Mouse (Mus musculus) kidney, embryonic 15.5 days (tissue): ENCODE measurements around the gene Tdgf1. TPM values are rescaled to one million over a fixed set of nuclear protein-coding genes. Genes with fewer than 3 reads are reported as not detected.
A peak's percentile ranks its signal among the peaks of the same experiment; 100 is the strongest.

Experiments
- ATAC-seq: fragments of 200-750 bp; cut with Nextera tagmentation; replicated peaks from 2 replicates; pipeline ENCODE4 v1.8.0; 2017; ENCODE audit warnings: moderate TSS enrichment; ENCODE audit not compliant: low FRiP score
- H3K27ac ChIP-seq: fragments of 300-500 bp; sonication (generic); 2 replicates; pipeline ENCODE4 v1.5.1; 2015; ENCODE audit warnings: mild to moderate bottlenecking, inconsistent platforms
- H3K27me3 ChIP-seq: fragments of 300-500 bp; sonication (generic); 2 replicates; pipeline ENCODE4 v1.6.1; 2015; ENCODE audit warnings: inconsistent platforms
- H3K36me3 ChIP-seq: fragments of 300-500 bp; sonication (generic); 2 replicates; pipeline ENCODE4 v1.6.1; 2015; ENCODE audit warnings: inconsistent platforms
- H3K4me1 ChIP-seq: fragments of 300-500 bp; sonication (generic); 2 replicates; pipeline ENCODE4 v1.6.1; 2015; ENCODE audit warnings: inconsistent platforms
- H3K4me2 ChIP-seq: fragments of 300-500 bp; sonication (generic); 2 replicates; pipeline ENCODE4 v1.6.1; 2015; ENCODE audit warnings: moderate library complexity, mild to moderate bottlenecking, inconsistent platforms
- H3K4me3 ChIP-seq: fragments of 300-500 bp; sonication (generic); replicated peaks from 2 replicates; pipeline ENCODE4 v1.5.1; 2015; ENCODE audit warnings: mild to moderate bottlenecking, inconsistent platforms
- H3K9ac ChIP-seq: fragments of 300-500 bp; sonication (generic); 2 replicates; pipeline ENCODE4 v1.6.1; 2015; ENCODE audit warnings: mild to moderate bottlenecking, inconsistent platforms
- H3K9me3 ChIP-seq: fragments of 300-500 bp; sonication (generic); replicated peaks from 2 replicates; pipeline ENCODE4 v1.6.1; 2016; ENCODE audit warnings: inconsistent platforms
- WGBS: fragments of 180-500 bp; shearing (Covaris S2); methylation state at CpG from one replicate; pipeline ENCODE4 v1.1.7; 2015; ENCODE audit warnings: mixed read lengths; 5-methylcytosine and 5-hydroxymethylcytosine counted together
- polyA plus RNA-seq: library from polyadenylated mRNA; unstranded; fragments of >200 nt; fragmentation: Nextera tagmentation; extraction: Ambion mirVana; gene quantifications from 2 replicates; pipeline ENCODE4 v1.2.1, GENCODE M21; 2015

The Tdgf1 gene
- polyA plus RNA-seq, 1 experiment from 2014 or later = not detected

- Histone ChIP-seq H3K9me3 (no peaks in the 10 kb centered on the region), H3K9ac (no peak overlapping the region), H3K4me2 (no peak overlapping the region), H3K27me3 (no peaks in the 10 kb centered on the region), H3K36me3 (no peaks in the 10 kb centered on the region), H3K4me1 (no peaks in the 10 kb centered on the region), H3K4me3 (no peak overlapping the region), H3K27ac (no peak overlapping the region)
- 68% methylated on average over 2 of the region's 2 CpGs for WGBS
- no peak for ATAC-seq
Observed at GRCm38 (mm10) chr9:110965910-110966231, 19.9 kb upstream of the Tdgf1 start.

GRCm38 (mm10) chr9:110965062-110965909 is 19.3 kb upstream of the Tdgf1 start:
- no peaks in the 10 kb centered on the region for H3K36me3 ChIP-seq
- no peaks in the 10 kb centered on the region for H3K27me3 ChIP-seq
- H3K4me3 ChIP-seq = no peak overlapping the region
- H3K9ac ChIP-seq = no peak overlapping the region
- no peaks in the 10 kb centered on the region for H3K4me1 ChIP-seq
- 88% methylated on average over 22 of the region's 22 CpGs for WGBS
- ATAC-seq = no peak
- H3K9me3 ChIP-seq = no peaks in the 10 kb centered on the region
- no peak overlapping the region for H3K4me2 ChIP-seq
- H3K27ac ChIP-seq = no peak overlapping the region

GRCm38 (mm10) chr9:110963566-110964115 is 17.7 kb upstream of the Tdgf1 start:
- WGBS = 90% methylated on average over 8 of the region's 8 CpGs
- Histone ChIP-seq H3K4me3 (no peak overlapping the region), H3K4me2 (no peak overlapping the region), H3K9me3 (no peaks in the 10 kb centered on the region), H3K27ac (no peak overlapping the region), H3K36me3 (no peaks in the 10 kb centered on the region), H3K9ac (no peak overlapping the region), H3K27me3 (no peaks in the 10 kb centered on the region), H3K4me1 (no peaks in the 10 kb centered on the region)
- no peak for ATAC-seq

- H3K4me2 ChIP-seq = no peak overlapping the region
- WGBS = 97% methylated on average over 8 of the region's 8 CpGs
Observed at GRCm38 (mm10) chr9:110961386-110961785, 15.4 kb upstream of the Tdgf1 start.

GRCm38 (mm10) chr9:110960230-110961149 is 14.5 kb upstream of the Tdgf1 start:
- Histone ChIP-seq H3K9me3 (no peaks in the 10 kb centered on the region), H3K27me3 (peaks cover 13% of the 10 kb centered on the region), H3K9ac (no peak overlapping the region), H3K4me1 (no peaks in the 10 kb centered on the region), H3K36me3 (no peaks in the 10 kb centered on the region), H3K4me2 (no peak overlapping the region), H3K27ac (no peak overlapping the region), H3K4me3 (no peak overlapping the region)
- WGBS = 83% methylated on average over 13 of the region's 13 CpGs
- ATAC-seq = no peak

More at GRCm38 (mm10) chr9:110961386-110961785, 15.4 kb upstream of the Tdgf1 start:
- Histone ChIP-seq H3K4me1 (no peaks in the 10 kb centered on the region), H3K27me3 (peaks cover 4% of the 10 kb centered on the region; the same call in 1 of the 2 replicates), H3K36me3 (no peaks in the 10 kb centered on the region), H3K27ac (no peak overlapping the region), H3K4me3 (no peak overlapping the region), H3K9me3 (no peaks in the 10 kb centered on the region), H3K9ac (no peak overlapping the region)
- ATAC-seq = no peak

- Histone ChIP-seq H3K36me3 (no peaks in the 10 kb centered on the region), H3K4me1 (no peaks in the 10 kb centered on the region), H3K27me3 (peaks cover 21% of the 10 kb centered on the region), H3K27ac (no peak overlapping the region), H3K9me3 (no peaks in the 10 kb centered on the region), H3K4me3 (no peak overlapping the region), H3K9ac (no peak overlapping the region), H3K4me2 (no peak overlapping the region)
- no peak for ATAC-seq
- WGBS = 79% methylated on average over 5 of the region's 5 CpGs
Observed at GRCm38 (mm10) chr9:110959669-110960068, 13.7 kb upstream of the Tdgf1 start.

GRCm38 (mm10) chr9:110955962-110956361 is 10.0 kb upstream of the Tdgf1 start:
- Histone ChIP-seq H3K4me1 (peaks cover 4% of the 10 kb centered on the region; the same call in 1 of the 2 replicates), H3K36me3 (no peaks in the 10 kb centered on the region), H3K27me3 (peaks cover 53% of the 10 kb centered on the region), H3K4me2 (no peak overlapping the region), H3K27ac (no peak overlapping the region), H3K4me3 (no peak overlapping the region), H3K9me3 (no peaks in the 10 kb centered on the region), H3K9ac (no peak overlapping the region)
- 85% methylated on average over 6 of the region's 6 CpGs for WGBS
- ATAC-seq = no peak

GRCm38 (mm10) chr9:110954681-110955445 is 8.9 kb upstream of the Tdgf1 start:
- 49% methylated on average over 2 of the region's 2 CpGs for WGBS
- 0 out of 2 replicates have a peak overlapping the region, but pooled peaks have one; percentile 58 for H3K4me3 ChIP-seq
- H3K27me3 ChIP-seq = peaks cover 55% of the 10 kb centered on the region
- no peak for ATAC-seq
- no peaks in the 10 kb centered on the region for H3K36me3 ChIP-seq
- 0 out of 2 replicates have a peak overlapping the region, but pooled peaks have one; percentile 92 for H3K4me2 ChIP-seq
- no peaks in the 10 kb centered on the region for H3K9me3 ChIP-seq
- no peak overlapping the region for H3K9ac ChIP-seq
- H3K27ac ChIP-seq = no peak overlapping the region
- H3K4me1 ChIP-seq = peaks cover 4% of the 10 kb centered on the region; the same call in 1 of the 2 replicates

GRCm38 (mm10) chr9:110953550-110954461 is 7.8 kb upstream of the Tdgf1 start:
- Histone ChIP-seq H3K27me3 (peaks cover 55% of the 10 kb centered on the region), H3K4me2 (peak overlapping the region; percentile 92), H3K9ac (peak overlapping the region; percentile 50), H3K9me3 (no peaks in the 10 kb centered on the region), H3K4me3 (peak overlapping the region; percentile 58), H3K4me1 (peaks cover 4% of the 10 kb centered on the region; the same call in 1 of the 2 replicates), H3K36me3 (no peaks in the 10 kb centered on the region), H3K27ac (no peak overlapping the region)
- WGBS = under 1% methylated on average over 44 of the region's 44 CpGs
- ATAC-seq = peak; percentile 73

GRCm38 (mm10) chr9:110952931-110953549 is 7.1 kb upstream of the Tdgf1 start:
- peaks cover 59% of the 10 kb centered on the region for H3K27me3 ChIP-seq
- H3K9me3 ChIP-seq = no peaks in the 10 kb centered on the region
- 45% methylated on average over 5 of the region's 5 CpGs for whole genome bisulfite sequencing
- ATAC-seq = no peak
- H3K4me2 ChIP-seq = peak overlapping the region; percentile 92
- peak overlapping the region; percentile 58 for H3K4me3 ChIP-seq
- peaks cover 4% of the 10 kb centered on the region; the same call in 1 of the 2 replicates for H3K4me1 ChIP-seq
- no peaks in the 10 kb centered on the region for H3K36me3 ChIP-seq
- H3K9ac ChIP-seq = no peak overlapping the region
- no peak overlapping the region for H3K27ac ChIP-seq
